Mouse (Mus musculus): ENCODE results near the gene Npsr1. TPM values are rescaled to one million over a fixed set of nuclear protein-coding genes. Genes with fewer than 3 reads are reported as not detected.

Gene Npsr1
- polyA plus RNA-seq, 1 experiment = not detected

DNA sequence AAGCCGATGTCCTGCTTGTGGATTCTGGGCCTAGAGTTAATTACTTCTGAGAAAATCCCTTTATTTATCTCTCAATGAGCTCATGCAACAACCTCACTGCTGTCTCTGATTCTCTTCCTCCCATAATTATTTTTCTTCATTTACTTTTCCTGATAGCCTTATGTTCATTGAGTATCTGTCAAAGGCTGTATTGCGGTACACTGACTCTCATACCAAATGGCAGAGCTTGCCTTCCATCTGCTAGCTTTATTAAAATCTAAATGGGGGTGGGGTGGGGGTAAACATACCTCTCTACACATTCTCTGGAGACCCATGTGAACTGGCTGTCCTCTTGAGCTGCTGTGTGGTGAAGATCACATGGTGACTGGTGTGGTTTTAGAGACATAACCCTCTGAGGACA, 80.9 kb downstream of the Npsr1 start:
- TF ChIP-seq POLR2A (IDR thresholded peaks at IDR 0.05; ENCODE audit: control insufficient read depth, low read depth, low read length) = no peak
- TF ChIP-seq CTCF (IDR thresholded peaks at IDR 0.05; ENCODE audit: control insufficient read depth, insufficient read depth, insufficient replicate concordance, low read depth, low read length) = no peak
- no peak overlapping the region for H3K27ac ChIP-seq (ENCODE audit: control insufficient read depth, insufficient read depth, low read depth, low read length)
- no peaks in the 10 kb centered on the region for H3K36me3 ChIP-seq (ENCODE audit: control insufficient read depth, insufficient read depth, low read length)
- H3K4me3 ChIP-seq (ENCODE audit: control insufficient read depth, low read depth, low read length) = no peak overlapping the region
- H3K27me3 ChIP-seq (ENCODE audit: control insufficient read depth, insufficient read depth, low read length) = no peaks in the 10 kb centered on the region
- H3K4me1 ChIP-seq (ENCODE audit: control insufficient read depth, insufficient read depth, low read length) = no peaks in the 10 kb centered on the region

DNA sequence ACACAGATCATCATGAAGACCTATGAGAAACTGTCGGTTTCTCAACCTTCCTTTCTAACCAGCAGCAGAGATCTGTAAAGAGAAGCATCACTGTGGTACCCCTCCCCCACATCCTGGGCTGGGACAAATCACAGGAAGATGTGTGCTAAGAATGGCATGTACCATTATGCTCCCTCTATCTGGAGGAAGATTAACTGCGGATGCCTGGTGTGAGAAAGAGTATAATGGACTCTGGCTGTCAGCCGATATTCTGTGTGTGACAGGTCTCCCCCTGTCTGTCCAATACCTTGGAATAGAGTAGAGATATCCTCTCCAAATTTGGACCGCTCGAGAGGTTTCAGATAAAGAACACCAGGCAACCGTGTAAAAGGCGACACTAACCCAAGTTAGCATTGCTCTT, 83.1 kb downstream of the Npsr1 start:
- TF ChIP-seq CTCF (IDR thresholded peaks at IDR 0.05; ENCODE audit: control insufficient read depth, insufficient read depth, insufficient replicate concordance, low read depth, low read length) = no peak
- no peak for TF ChIP-seq POLR2A (IDR thresholded peaks at IDR 0.05; ENCODE audit: control insufficient read depth, low read depth, low read length)

DNA sequence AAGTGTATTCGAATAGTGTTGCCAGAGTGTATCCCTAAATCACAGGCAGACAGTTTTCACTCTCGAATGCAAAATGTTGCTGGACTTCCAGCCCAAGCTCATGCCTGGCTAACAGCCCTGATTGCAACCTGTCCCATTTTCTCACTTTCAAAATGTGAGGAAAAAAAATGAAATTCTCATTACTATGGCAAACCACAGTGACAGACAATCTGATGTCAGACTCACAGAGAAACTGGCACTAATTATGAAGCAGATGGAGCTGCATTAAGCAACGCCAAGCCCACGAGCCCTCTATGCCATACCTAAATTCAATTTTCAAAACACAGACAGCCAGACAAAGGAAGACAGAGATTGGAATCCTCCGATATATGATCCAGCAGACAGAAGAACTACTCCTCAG, 88.5 kb downstream of the Npsr1 start:
- H3K36me3 ChIP-seq (ENCODE audit: control insufficient read depth, insufficient read depth, low read length) = no peaks in the 10 kb centered on the region
- TF ChIP-seq CTCF (IDR thresholded peaks at IDR 0.05; ENCODE audit: control insufficient read depth, insufficient read depth, insufficient replicate concordance, low read depth, low read length) (no peak), POLR2A (IDR thresholded peaks at IDR 0.05; ENCODE audit: control insufficient read depth, low read depth, low read length) (no peak)
- H3K27me3 ChIP-seq (ENCODE audit: control insufficient read depth, insufficient read depth, low read length) = no peaks in the 10 kb centered on the region
- H3K27ac ChIP-seq (ENCODE audit: control insufficient read depth, insufficient read depth, low read depth, low read length) = no peak overlapping the region
- no peak overlapping the region for H3K4me3 ChIP-seq (ENCODE audit: control insufficient read depth, low read depth, low read length)
- H3K4me1 ChIP-seq (ENCODE audit: control insufficient read depth, insufficient read depth, low read length) = no peaks in the 10 kb centered on the region

More for the DNA sequence above, 83.1 kb downstream of the Npsr1 start:
- Histone ChIP-seq H3K27me3 (ENCODE audit: control insufficient read depth, insufficient read depth, low read length) (no peaks in the 10 kb centered on the region), H3K36me3 (ENCODE audit: control insufficient read depth, insufficient read depth, low read length) (no peaks in the 10 kb centered on the region), H3K4me1 (ENCODE audit: control insufficient read depth, insufficient read depth, low read length) (no peaks in the 10 kb centered on the region), H3K4me3 (ENCODE audit: control insufficient read depth, low read depth, low read length) (no peak overlapping the region), H3K27ac (ENCODE audit: control insufficient read depth, insufficient read depth, low read depth, low read length) (no peak overlapping the region)

DNA sequence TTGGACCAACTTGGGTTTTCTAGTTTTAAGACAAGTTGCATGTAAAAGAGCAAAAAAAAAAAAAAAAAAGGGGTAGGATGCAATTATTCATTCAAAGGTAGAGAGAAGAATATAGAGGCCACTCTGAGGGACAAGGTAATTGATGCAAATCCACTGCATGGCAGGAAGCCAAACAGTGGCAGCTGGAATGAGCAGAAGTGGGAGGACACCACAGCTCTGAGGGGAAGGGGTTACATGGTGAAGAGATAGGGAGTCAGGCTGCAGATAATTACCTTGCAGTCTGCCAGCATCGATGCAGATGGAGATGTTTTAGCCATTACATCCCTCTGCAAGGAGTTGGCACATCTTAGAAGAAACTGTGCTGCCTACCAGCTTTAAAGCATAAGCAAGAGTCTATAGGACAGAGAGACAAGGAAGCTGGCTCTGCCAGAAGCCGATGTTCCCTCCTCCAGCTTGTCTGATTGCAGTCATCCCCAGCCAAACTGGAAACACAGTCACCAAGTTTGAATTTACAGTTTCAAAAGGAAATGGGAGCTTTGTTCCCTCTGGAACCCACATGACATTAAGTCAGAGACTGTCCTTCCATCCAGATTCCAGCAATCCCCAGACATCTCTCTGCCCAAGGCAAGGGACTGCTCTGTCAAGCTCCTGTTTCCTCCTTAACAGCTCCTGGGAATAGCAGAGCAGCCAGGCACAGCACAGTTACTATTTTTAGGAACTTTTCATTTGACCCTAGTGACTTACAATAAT, 91.9 kb downstream of the Npsr1 start:
- Histone ChIP-seq H3K4me3 (ENCODE audit: control insufficient read depth, low read depth, low read length) (no peak overlapping the region), H3K27ac (ENCODE audit: control insufficient read depth, insufficient read depth, low read depth, low read length) (no peak overlapping the region), H3K27me3 (ENCODE audit: control insufficient read depth, insufficient read depth, low read length) (no peaks in the 10 kb centered on the region), H3K4me1 (ENCODE audit: control insufficient read depth, insufficient read depth, low read length) (no peaks in the 10 kb centered on the region), H3K36me3 (ENCODE audit: control insufficient read depth, insufficient read depth, low read length) (no peaks in the 10 kb centered on the region)
- TF ChIP-seq POLR2A (IDR thresholded peaks at IDR 0.05; ENCODE audit: control insufficient read depth, low read depth, low read length) (no peak), CTCF (IDR thresholded peaks at IDR 0.05; ENCODE audit: control insufficient read depth, insufficient read depth, insufficient replicate concordance, low read depth, low read length) (no peak)

DNA sequence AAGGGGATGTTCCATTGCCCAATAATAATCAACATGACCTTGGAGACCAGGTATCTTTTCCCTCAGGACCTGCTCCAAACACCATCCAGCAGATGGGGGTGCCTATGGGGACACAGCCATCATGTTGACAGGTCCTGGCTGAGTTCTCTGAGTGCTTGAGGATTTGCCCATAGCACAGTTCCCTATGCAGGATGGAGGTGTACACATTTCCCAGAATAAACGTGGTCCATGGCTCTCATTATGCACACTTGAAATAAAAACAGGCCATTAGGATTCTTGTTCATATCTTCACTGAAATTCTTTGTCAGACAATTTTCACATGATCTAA, 92.4 kb downstream of the Npsr1 start:
- no peaks in the 10 kb centered on the region for H3K36me3 ChIP-seq (ENCODE audit: control insufficient read depth, insufficient read depth, low read length)
- H3K4me3 ChIP-seq (ENCODE audit: control insufficient read depth, low read depth, low read length) = no peak overlapping the region
- TF ChIP-seq POLR2A (IDR thresholded peaks at IDR 0.05; ENCODE audit: control insufficient read depth, low read depth, low read length) (no peak), CTCF (IDR thresholded peaks at IDR 0.05; ENCODE audit: control insufficient read depth, insufficient read depth, insufficient replicate concordance, low read depth, low read length) (no peak)
- H3K27ac ChIP-seq (ENCODE audit: control insufficient read depth, insufficient read depth, low read depth, low read length) = no peak overlapping the region
- H3K4me1 ChIP-seq (ENCODE audit: control insufficient read depth, insufficient read depth, low read length) = no peaks in the 10 kb centered on the region
- no peaks in the 10 kb centered on the region for H3K27me3 ChIP-seq (ENCODE audit: control insufficient read depth, insufficient read depth, low read length)

DNA sequence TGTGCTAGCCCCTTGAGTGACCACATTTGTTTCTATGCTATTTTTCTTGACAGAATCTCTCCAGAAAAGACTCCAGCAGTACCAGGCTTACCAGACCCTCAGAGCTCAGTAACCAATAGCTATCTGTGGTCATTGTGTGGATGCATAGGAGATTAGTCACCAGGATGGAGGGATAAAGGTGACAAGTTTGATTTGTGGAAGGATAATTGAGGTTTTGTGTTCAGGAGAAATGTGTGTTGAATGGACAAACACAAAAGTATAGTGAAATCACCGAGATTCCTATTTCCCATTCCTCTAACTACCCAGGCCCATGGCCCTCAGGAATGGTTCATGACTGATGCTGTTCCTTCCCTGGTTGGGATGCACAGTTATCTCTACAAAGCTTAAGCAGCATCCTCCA, 100.5 kb downstream of the Npsr1 start:
- Histone ChIP-seq H3K4me1 (ENCODE audit: control insufficient read depth, insufficient read depth, low read length) (no peaks in the 10 kb centered on the region), H3K27me3 (ENCODE audit: control insufficient read depth, insufficient read depth, low read length) (no peaks in the 10 kb centered on the region), H3K27ac (ENCODE audit: control insufficient read depth, insufficient read depth, low read depth, low read length) (no peak overlapping the region), H3K36me3 (ENCODE audit: control insufficient read depth, insufficient read depth, low read length) (no peaks in the 10 kb centered on the region), H3K4me3 (ENCODE audit: control insufficient read depth, low read depth, low read length) (no peak overlapping the region)
- no peak for TF ChIP-seq CTCF (IDR thresholded peaks at IDR 0.05; ENCODE audit: control insufficient read depth, insufficient read depth, insufficient replicate concordance, low read depth, low read length)
- TF ChIP-seq POLR2A (IDR thresholded peaks at IDR 0.05; ENCODE audit: control insufficient read depth, low read depth, low read length) = no peak

DNA sequence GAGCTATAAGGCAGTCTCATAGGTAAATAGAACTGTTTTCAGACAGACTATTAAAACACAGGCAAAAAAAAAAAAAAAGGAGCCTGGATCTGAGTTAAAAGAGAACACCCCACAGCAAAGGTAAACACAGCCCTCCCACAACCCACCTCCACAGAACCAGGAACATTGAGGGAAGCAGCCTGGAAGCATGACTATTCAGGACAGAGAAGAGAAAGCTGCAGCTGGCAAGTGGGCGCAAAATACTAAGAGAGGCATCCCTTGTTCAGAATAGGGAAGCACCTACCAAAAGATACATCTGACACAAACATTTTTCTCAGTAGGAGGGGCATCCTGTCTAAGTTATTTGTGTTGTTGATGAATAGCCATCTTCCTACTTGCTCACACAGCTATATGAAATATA, 113.8 kb downstream of the Npsr1 start:
- TF ChIP-seq POLR2A (IDR thresholded peaks at IDR 0.05; ENCODE audit: control insufficient read depth, low read depth, low read length) = no peak
- no peak for TF ChIP-seq CTCF (IDR thresholded peaks at IDR 0.05; ENCODE audit: control insufficient read depth, insufficient read depth, insufficient replicate concordance, low read depth, low read length)
- Histone ChIP-seq H3K27ac (ENCODE audit: control insufficient read depth, insufficient read depth, low read depth, low read length) (no peak overlapping the region), H3K36me3 (ENCODE audit: control insufficient read depth, insufficient read depth, low read length) (no peaks in the 10 kb centered on the region), H3K4me3 (ENCODE audit: control insufficient read depth, low read depth, low read length) (no peak overlapping the region), H3K4me1 (ENCODE audit: control insufficient read depth, insufficient read depth, low read length) (no peaks in the 10 kb centered on the region), H3K27me3 (ENCODE audit: control insufficient read depth, insufficient read depth, low read length) (no peaks in the 10 kb centered on the region)
